Mouse (Mus musculus): Measurements from ENCODE around the gene Treml2. TPM values are rescaled to one million over a fixed set of nuclear protein-coding genes. Genes with fewer than 3 reads are reported as not detected.

The Treml2 gene
- 0.11 and 0.26 TPM in 2 replicates for polyA plus RNA-seq (2014; fragmentation: Nextera tagmentation; extraction: Ambion mirVana)

DNA sequence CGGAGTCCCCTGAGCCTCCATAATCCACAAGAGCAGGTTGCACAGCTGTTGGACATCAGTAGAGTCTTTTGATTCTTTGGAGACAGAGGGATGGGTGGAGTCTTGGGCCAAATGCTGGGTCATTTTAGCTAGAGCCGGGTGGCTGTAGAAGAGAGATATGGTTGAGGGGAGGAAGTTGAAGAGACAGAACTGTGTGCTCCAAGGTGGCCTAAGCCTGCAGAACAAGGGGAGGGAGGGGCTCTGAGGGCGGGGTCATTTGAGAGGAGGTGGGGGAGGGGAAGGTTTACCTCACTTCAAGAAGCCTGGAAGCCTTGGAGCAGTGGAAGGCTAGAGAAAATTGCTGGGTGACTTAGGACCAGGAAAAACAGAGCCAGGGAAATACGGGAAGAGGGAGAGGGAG lies at the start of gene Treml2:
TSS of gene Treml2 (plus strand) at position 296 of the 400 bp plus-strand sequence.
- H3K27ac ChIP-seq (ENCODE audit: low read depth, low read length), result no peak within 1 kb of the TSS
- H3K4me1 ChIP-seq (ENCODE audit: control insufficient read depth, insufficient read depth, low read length), result no peaks in the 10 kb centered on the region
- H3K4me3 ChIP-seq (ENCODE audit: low read depth, low read length), result no peak within 1 kb of the TSS

GRCm38 (mm10) chr17:48249501-48249900 lies 49.8 kb upstream of the Treml2 start:
- H3K27ac ChIP-seq (ENCODE audit: low read depth, low read length), result no peak overlapping the region
- H3K9ac ChIP-seq (ENCODE audit: low read length), result no peak overlapping the region
- H3K9me3 ChIP-seq (ENCODE audit: control insufficient read depth, low read length), result no peaks in the 10 kb centered on the region
- whole genome bisulfite sequencing, result 86% methylated on average over 11 of the region's 11 CpGs
- H3K4me3 ChIP-seq (ENCODE audit: low read depth, low read length), result no peak overlapping the region
- ATAC-seq (ENCODE audit: insufficient read depth, low FRiP score, low TSS enrichment) (no peak), DNase-seq (ENCODE audit: low spot score) (no peak)
- no peaks in the 10 kb centered on the region for H3K4me1 ChIP-seq (ENCODE audit: control insufficient read depth, insufficient read depth, low read length)
- H3K4me2 ChIP-seq (ENCODE audit: low read depth), result no peak overlapping the region
- no peaks in the 10 kb centered on the region for H3K36me3 ChIP-seq (ENCODE audit: control insufficient read depth, insufficient read depth, low read length)
- no peaks in the 10 kb centered on the region for H3K27me3 ChIP-seq (ENCODE audit: control insufficient read depth, insufficient read depth, low read length)

More for the DNA sequence above, at the start of gene Treml2:
- Histone ChIP-seq H3K36me3 (ENCODE audit: control insufficient read depth, insufficient read depth, low read length) (no peaks in the 10 kb centered on the region), H3K9ac (ENCODE audit: low read length) (no peak within 1 kb of the TSS), H3K27me3 (ENCODE audit: control insufficient read depth, insufficient read depth, low read length) (no peaks in the 10 kb centered on the region), H3K4me2 (ENCODE audit: low read depth) (no peak within 1 kb of the TSS), H3K9me3 (ENCODE audit: control insufficient read depth, low read length) (no peaks in the 10 kb centered on the region)
- ATAC-seq (ENCODE audit: insufficient read depth, low FRiP score, low TSS enrichment) (no peak), DNase-seq (ENCODE audit: low spot score) (no peak)
- 27% methylated on average over 3 of the region's 4 CpGs for WGBS

GRCm38 (mm10) chr17:48250631-48251030 lies 48.7 kb upstream of the Treml2 start:
- H3K4me1 ChIP-seq (ENCODE audit: control insufficient read depth, insufficient read depth, low read length), result no peaks in the 10 kb centered on the region

DNA sequence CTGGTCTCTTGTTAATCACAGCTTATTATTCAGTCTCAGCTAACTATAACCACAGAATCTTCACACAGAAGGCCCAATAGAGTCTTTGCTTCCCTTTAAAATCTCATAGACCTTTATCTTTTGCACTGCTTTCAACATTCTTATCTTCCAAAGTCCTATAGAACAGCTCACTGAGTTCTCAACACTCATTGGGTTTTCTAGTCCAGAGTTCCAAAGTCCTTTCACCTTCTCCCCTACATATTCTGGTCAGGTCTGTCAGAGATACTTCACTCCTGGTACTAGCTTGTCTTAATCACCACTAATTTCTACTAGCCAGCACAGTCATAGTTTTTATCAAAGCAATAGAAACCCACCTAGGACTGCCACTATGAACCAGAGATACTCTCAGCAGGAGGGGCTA lies 42.7 kb upstream of the Treml2 start:
- Histone ChIP-seq H3K9ac (ENCODE audit: low read length) (no peak overlapping the region), H3K27ac (ENCODE audit: low read depth, low read length) (no peak overlapping the region), H3K36me3 (ENCODE audit: control insufficient read depth, insufficient read depth, low read length) (no peaks in the 10 kb centered on the region), H3K4me1 (ENCODE audit: control insufficient read depth, insufficient read depth, low read length) (no peaks in the 10 kb centered on the region), H3K9me3 (ENCODE audit: control insufficient read depth, low read length) (0 out of 2 replicates have a peak, but pooled peaks cover 8% of the 10 kb centered on the region), H3K4me3 (ENCODE audit: low read depth, low read length) (no peak overlapping the region), H3K4me2 (ENCODE audit: low read depth) (no peak overlapping the region), H3K27me3 (ENCODE audit: control insufficient read depth, insufficient read depth, low read length) (no peaks in the 10 kb centered on the region)
- ATAC-seq (ENCODE audit: insufficient read depth, low FRiP score, low TSS enrichment) (no peak), DNase-seq (ENCODE audit: low spot score) (no peak)

More at GRCm38 (mm10) chr17:48250631-48251030, 48.7 kb upstream of the Treml2 start:
- H3K36me3 ChIP-seq (ENCODE audit: control insufficient read depth, insufficient read depth, low read length), result no peaks in the 10 kb centered on the region
- no peak overlapping the region for H3K4me2 ChIP-seq (ENCODE audit: low read depth)
- H3K9me3 ChIP-seq (ENCODE audit: control insufficient read depth, low read length), result no peaks in the 10 kb centered on the region
- H3K27ac ChIP-seq (ENCODE audit: low read depth, low read length), result no peak overlapping the region
- 90% methylated on average over 7 of the region's 7 CpGs for WGBS
- H3K4me3 ChIP-seq (ENCODE audit: low read depth, low read length), result no peak overlapping the region
- DNase-seq (ENCODE audit: low spot score), result no peak
- no peak for ATAC-seq (ENCODE audit: insufficient read depth, low FRiP score, low TSS enrichment)
- no peak overlapping the region for H3K9ac ChIP-seq (ENCODE audit: low read length)
- no peaks in the 10 kb centered on the region for H3K27me3 ChIP-seq (ENCODE audit: control insufficient read depth, insufficient read depth, low read length)

DNA sequence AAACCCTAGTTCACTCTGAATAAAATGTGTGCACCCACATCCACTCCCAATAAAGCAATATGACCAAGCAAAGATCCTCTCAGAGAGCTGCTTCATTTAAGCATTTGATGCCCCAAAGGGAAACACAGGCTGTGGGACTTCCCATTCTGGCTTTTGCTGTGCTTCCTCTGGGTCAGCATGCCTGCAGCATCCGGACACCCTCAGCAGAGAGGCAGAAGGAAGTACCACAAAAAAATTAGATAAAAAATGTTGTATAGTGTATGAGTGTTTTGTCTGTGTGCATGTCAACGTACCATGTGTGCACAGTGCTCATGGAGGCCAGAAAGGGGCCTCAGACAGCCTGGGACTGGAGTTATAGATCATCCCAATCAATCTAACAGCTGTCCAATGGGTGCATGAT lies 37.4 kb upstream of the Treml2 start:
- no peak overlapping the region for H3K9ac ChIP-seq (ENCODE audit: low read length)
- 91% methylated on average over 2 of the region's 2 CpGs for WGBS
- no peak for ATAC-seq (ENCODE audit: insufficient read depth, low FRiP score, low TSS enrichment)
- H3K4me2 ChIP-seq (ENCODE audit: low read depth), result no peak overlapping the region
- no peaks in the 10 kb centered on the region for H3K36me3 ChIP-seq (ENCODE audit: control insufficient read depth, insufficient read depth, low read length)
- 0 out of 2 replicates have a peak, but pooled peaks cover 8% of the 10 kb centered on the region for H3K9me3 ChIP-seq (ENCODE audit: control insufficient read depth, low read length)
- H3K27ac ChIP-seq (ENCODE audit: low read depth, low read length), result no peak overlapping the region
- H3K27me3 ChIP-seq (ENCODE audit: control insufficient read depth, insufficient read depth, low read length), result no peaks in the 10 kb centered on the region
- H3K4me1 ChIP-seq (ENCODE audit: control insufficient read depth, insufficient read depth, low read length), result 0 out of 2 replicates have a peak, but pooled peaks cover 2% of the 10 kb centered on the region
- no peak for DNase-seq (ENCODE audit: low spot score)
- H3K4me3 ChIP-seq (ENCODE audit: low read depth, low read length), result no peak overlapping the region

DNA sequence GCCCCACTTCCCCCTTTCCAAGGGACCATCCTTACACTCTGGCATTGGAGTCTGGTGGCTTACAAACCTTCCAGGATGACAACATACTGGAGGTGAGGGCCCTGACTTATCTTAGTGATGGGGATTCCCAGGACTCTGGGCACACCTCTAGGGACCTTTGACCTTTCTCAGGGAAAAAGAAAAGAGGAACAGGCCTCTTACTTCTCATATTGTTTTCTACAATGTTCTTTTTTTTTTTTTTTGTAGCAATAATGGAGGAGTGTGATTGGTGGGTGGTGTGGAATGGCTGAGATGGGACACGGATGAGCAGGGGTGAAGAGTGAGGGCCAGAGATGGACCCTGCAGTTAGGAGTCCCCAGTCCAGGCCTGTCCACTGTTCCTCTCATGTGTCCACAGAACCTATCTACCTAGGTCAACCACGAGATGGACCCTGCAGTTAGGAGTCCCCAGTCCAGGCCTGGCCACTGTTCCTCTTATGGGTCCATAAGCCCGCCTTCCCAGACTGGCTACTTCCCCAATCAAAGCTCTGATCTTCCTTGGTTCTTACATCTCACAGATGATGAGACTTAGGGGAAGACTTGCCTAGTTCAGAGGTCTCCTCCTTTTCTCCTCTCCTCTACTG lies 35.4 kb upstream of the Treml2 start, which contains the start of gene Treml4:
TSS of gene Treml4 (plus strand) at position 555 of the 622 bp plus-strand sequence.
- DNase-seq (ENCODE audit: low spot score), result no peak

GRCm38 (mm10) chr17:48264662-48265061 lies 34.6 kb upstream of the Treml2 start:
- Histone ChIP-seq H3K27me3 (ENCODE audit: control insufficient read depth, insufficient read depth, low read length) (no peaks in the 10 kb centered on the region), H3K4me2 (ENCODE audit: low read depth) (no peak overlapping the region), H3K27ac (ENCODE audit: low read depth, low read length) (no peak overlapping the region), H3K4me3 (ENCODE audit: low read depth, low read length) (no peak overlapping the region), H3K9me3 (ENCODE audit: control insufficient read depth, low read length) (0 out of 2 replicates have a peak, but pooled peaks cover 2% of the 10 kb centered on the region), H3K9ac (ENCODE audit: low read length) (no peak overlapping the region), H3K4me1 (ENCODE audit: control insufficient read depth, insufficient read depth, low read length) (0 out of 2 replicates have a peak, but pooled peaks cover 2% of the 10 kb centered on the region), H3K36me3 (ENCODE audit: control insufficient read depth, insufficient read depth, low read length) (no peaks in the 10 kb centered on the region)
- 90% methylated on average over 7 of the region's 7 CpGs for WGBS
- ATAC-seq (ENCODE audit: insufficient read depth, low FRiP score, low TSS enrichment) (no peak), DNase-seq (ENCODE audit: low spot score) (no peak)

More for the DNA sequence above, 35.4 kb upstream of the Treml2 start, which contains the start of gene Treml4:
- 84% methylated on average over 3 of the region's 3 CpGs for WGBS
- no peak within 1 kb of the TSS for H3K27ac ChIP-seq (ENCODE audit: low read depth, low read length)
- H3K4me3 ChIP-seq (ENCODE audit: low read depth, low read length), result no peak within 1 kb of the TSS
- 0 out of 2 replicates have a peak, but pooled peaks cover 2% of the 10 kb centered on the region for H3K4me1 ChIP-seq (ENCODE audit: control insufficient read depth, insufficient read depth, low read length)
- ATAC-seq (ENCODE audit: insufficient read depth, low FRiP score, low TSS enrichment), result no peak
- no peaks in the 10 kb centered on the region for H3K36me3 ChIP-seq (ENCODE audit: control insufficient read depth, insufficient read depth, low read length)
- no peak within 1 kb of the TSS for H3K9ac ChIP-seq (ENCODE audit: low read length)
- H3K27me3 ChIP-seq (ENCODE audit: control insufficient read depth, insufficient read depth, low read length), result no peaks in the 10 kb centered on the region
- no peak within 1 kb of the TSS for H3K4me2 ChIP-seq (ENCODE audit: low read depth)
- H3K9me3 ChIP-seq (ENCODE audit: control insufficient read depth, low read length), result 0 out of 2 replicates have a peak, but pooled peaks cover 4% of the 10 kb centered on the region

DNA sequence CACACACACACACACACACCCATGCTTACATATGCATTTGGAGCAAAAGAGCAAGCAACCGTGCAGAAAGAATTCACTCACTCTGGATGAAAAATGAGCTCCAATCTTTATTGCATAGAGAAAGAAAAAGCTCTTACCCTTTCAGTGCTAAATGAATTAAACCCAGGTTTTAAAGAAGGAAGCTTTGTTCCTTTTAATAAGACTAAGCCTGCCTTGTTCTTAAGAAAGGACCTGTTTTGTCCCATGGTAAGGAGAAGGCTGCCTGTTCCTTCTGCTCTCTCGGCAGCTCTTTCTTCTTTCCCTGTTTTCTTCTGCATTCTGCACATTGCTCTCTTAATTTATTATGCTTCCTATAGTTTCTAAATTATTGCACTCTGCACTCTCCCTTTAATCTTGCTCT lies 33.2 kb upstream of the Treml2 start:
- no peak overlapping the region for H3K4me3 ChIP-seq (ENCODE audit: low read depth, low read length)
- H3K9ac ChIP-seq (ENCODE audit: low read length), result no peak overlapping the region
- H3K36me3 ChIP-seq (ENCODE audit: control insufficient read depth, insufficient read depth, low read length), result no peaks in the 10 kb centered on the region
- no peaks in the 10 kb centered on the region for H3K9me3 ChIP-seq (ENCODE audit: control insufficient read depth, low read length)
- H3K4me2 ChIP-seq (ENCODE audit: low read depth), result no peak overlapping the region
- ATAC-seq (ENCODE audit: insufficient read depth, low FRiP score, low TSS enrichment) (peak; percentile 53), DNase-seq (ENCODE audit: low spot score) (peak; percentile 49)
- H3K27ac ChIP-seq (ENCODE audit: low read depth, low read length), result no peak overlapping the region
- 8% methylated on average over 2 of the region's 2 CpGs for WGBS
- no peaks in the 10 kb centered on the region for H3K27me3 ChIP-seq (ENCODE audit: control insufficient read depth, insufficient read depth, low read length)
- 0 out of 2 replicates have a peak, but pooled peaks cover 2% of the 10 kb centered on the region for H3K4me1 ChIP-seq (ENCODE audit: control insufficient read depth, insufficient read depth, low read length)

All from neural tube, embryonic 11.5 days (tissue).